Mouse (Mus musculus) limb, embryonic 14.5 days (tissue): ENCODE measurements around the gene Rabl3. TPM values are rescaled to one million over a fixed set of nuclear protein-coding genes. Genes with fewer than 3 reads are reported as not detected.

Experiments
- ATAC-seq: fragments of 200-750 bp; cut with Nextera tagmentation; 2 replicates; pipeline ENCODE4 v1.8.0; 2017; ENCODE audit warnings: low read depth, moderate number of reproducible peaks, moderate TSS enrichment; ENCODE audit not compliant: low FRiP score
- DNase-seq: peaks from one replicate; pipeline ENCODE4 v3.0.0-alpha.2; 2015; ENCODE audit warnings: low spot score
- H3K27ac ChIP-seq: fragments of 300-500 bp; sonication (generic); replicated peaks from 2 replicates; pipeline ENCODE4 v1.5.1; 2014; ENCODE audit warnings: low read depth, mild to moderate bottlenecking, low read length, moderate library complexity, mixed read lengths
- H3K27me3 ChIP-seq: fragments of 300-500 bp; sonication (generic); 2 replicates; pipeline ENCODE4 v1.6.1; 2014; ENCODE audit warnings: low read length, mixed read lengths; ENCODE audit not compliant: control insufficient read depth, insufficient read depth
- H3K36me3 ChIP-seq: fragments of 300-500 bp; sonication (generic); 2 replicates; pipeline ENCODE4 v1.6.1; 2014; ENCODE audit warnings: mild to moderate bottlenecking, low read length, moderate library complexity, mixed read lengths; ENCODE audit not compliant: control insufficient read depth, insufficient read depth
- H3K4me1 ChIP-seq: fragments of 300-500 bp; sonication (generic); 2 replicates; pipeline ENCODE4 v1.6.1; 2014; ENCODE audit warnings: antibody characterized with exemption, low read length, mixed read lengths; ENCODE audit not compliant: control insufficient read depth, insufficient read depth
- H3K4me2 ChIP-seq: fragments of 300-500 bp; sonication (generic); replicated peaks from 2 replicates; pipeline ENCODE4 v1.6.1; 2014; ENCODE audit warnings: low read depth, mild to moderate bottlenecking, low read length, moderate library complexity; ENCODE audit not compliant: severe bottlenecking
- H3K4me3 ChIP-seq: fragments of 300-500 bp; sonication (generic); replicated peaks from 2 replicates; pipeline ENCODE4 v1.5.1; 2014; ENCODE audit warnings: low read length
- H3K9ac ChIP-seq: fragments of 300-500 bp; sonication (generic); 2 replicates; pipeline ENCODE4 v1.6.1; 2014; ENCODE audit warnings: mild to moderate bottlenecking, low read depth, low read length, moderate library complexity; ENCODE audit not compliant: severe bottlenecking
- H3K9me3 ChIP-seq: fragments of 300-500 bp; sonication (generic); 2 replicates; pipeline ENCODE4 v1.6.1; 2016; ENCODE audit warnings: low read length; ENCODE audit not compliant: control insufficient read depth
- POLR2A ChIP-seq: fragments of 200-500 bp; IDR thresholded peaks from 2 replicates; pipeline ENCODE4 v1.8.0; 2012; ENCODE audit warnings: inconsistent platforms, mild to moderate bottlenecking, moderate library complexity, borderline replicate concordance; ENCODE audit not compliant: insufficient read depth, insufficient read length; ENCODE audit errors: extremely low read depth
- WGBS: fragments of 180-500 bp; shearing (Covaris S2); extraction: QIAGEN DNeasy Blood & Tissue Kit; methylation state at CpG from one replicate; pipeline ENCODE4 v1.1.7; 2014; 5-methylcytosine and 5-hydroxymethylcytosine counted together
- polyA plus RNA-seq, 2 experiments: library from polyadenylated mRNA; depleted of rRNA in 1 of 2; stranded (reverse) in 1 of 2; unstranded in 1 of 2; fragments of >200 nt; fragmentation: Nextera tagmentation in 1 of 2; extraction: Ambion mirVana in 1 of 2; gene quantifications; 2 replicates each; pipeline versions ENCODE4 v1.2.1 to v1.2.3; 2012 to 2014

Rabl3 gene
- polyA plus RNA-seq, 2 experiments = 11.9 to 27.8 TPM

DNA sequence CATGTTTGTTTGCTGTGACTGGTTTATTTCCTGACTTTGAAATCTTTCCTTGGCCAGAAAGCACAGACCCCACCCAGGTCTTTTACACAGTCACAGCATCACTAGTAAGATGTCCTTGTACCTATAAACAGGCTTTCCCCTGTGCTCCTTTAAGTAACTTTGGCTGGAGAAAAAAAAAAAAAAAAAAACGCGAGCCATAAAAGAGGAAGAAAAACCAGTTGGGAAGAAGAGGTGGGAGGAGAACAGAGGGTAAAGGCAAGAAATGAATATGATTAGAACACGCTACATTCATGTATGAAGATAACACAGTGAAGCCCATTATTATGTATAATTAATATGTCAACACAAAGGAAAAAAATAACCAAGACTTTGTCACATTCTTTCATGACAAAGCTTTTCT is 35.6 kb downstream of the Rabl3 start:
- no peak overlapping the region for H3K4me2 ChIP-seq
- no peak overlapping the region for H3K4me3 ChIP-seq
- WGBS = 65% methylated on average over 3 of the region's 3 CpGs
- no peaks in the 10 kb centered on the region for H3K27me3 ChIP-seq
- H3K9me3 ChIP-seq = peaks cover 4% of the 10 kb centered on the region; the same call in 1 of the 2 replicates
- no peak for TF ChIP-seq POLR2A
- H3K4me1 ChIP-seq = peaks cover 6% of the 10 kb centered on the region
- H3K9ac ChIP-seq = no peak overlapping the region
- 0 out of 2 replicates have a peak, but pooled peaks cover 3% of the 10 kb centered on the region for H3K36me3 ChIP-seq
- ATAC-seq = no peak
- no peak for DNase-seq
- no peak overlapping the region for H3K27ac ChIP-seq

DNA sequence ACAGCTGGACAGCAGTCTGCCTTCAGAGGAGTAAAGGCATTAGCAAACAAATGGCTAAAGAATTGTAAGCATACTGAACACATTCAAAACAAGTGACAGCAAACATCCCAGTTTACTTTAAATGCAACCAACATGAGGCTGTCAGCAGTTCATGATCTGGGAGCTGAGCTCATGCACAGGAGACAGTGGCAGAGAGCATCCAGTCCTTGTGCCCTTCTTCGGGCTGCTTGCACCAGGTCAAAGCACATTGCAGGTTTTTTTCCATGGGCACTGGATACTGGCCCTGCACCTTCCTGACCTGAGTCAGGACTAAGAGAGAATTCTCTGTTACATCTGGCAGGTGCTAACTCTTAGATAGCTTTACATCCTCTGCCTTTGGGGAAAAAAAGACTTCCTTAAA is 39.9 kb downstream of the Rabl3 start:
- Histone ChIP-seq H3K9me3 (no peaks in the 10 kb centered on the region), H3K4me3 (no peak overlapping the region), H3K27me3 (no peaks in the 10 kb centered on the region), H3K36me3 (no peaks in the 10 kb centered on the region), H3K27ac (no peak overlapping the region), H3K4me1 (peaks cover 10% of the 10 kb centered on the region), H3K4me2 (no peak overlapping the region), H3K9ac (no peak overlapping the region)
- no peak for ATAC-seq
- TF ChIP-seq POLR2A = no peak
- WGBS = 67% methylated on average over 1 of the region's 1 CpGs
- DNase-seq = no peak

DNA sequence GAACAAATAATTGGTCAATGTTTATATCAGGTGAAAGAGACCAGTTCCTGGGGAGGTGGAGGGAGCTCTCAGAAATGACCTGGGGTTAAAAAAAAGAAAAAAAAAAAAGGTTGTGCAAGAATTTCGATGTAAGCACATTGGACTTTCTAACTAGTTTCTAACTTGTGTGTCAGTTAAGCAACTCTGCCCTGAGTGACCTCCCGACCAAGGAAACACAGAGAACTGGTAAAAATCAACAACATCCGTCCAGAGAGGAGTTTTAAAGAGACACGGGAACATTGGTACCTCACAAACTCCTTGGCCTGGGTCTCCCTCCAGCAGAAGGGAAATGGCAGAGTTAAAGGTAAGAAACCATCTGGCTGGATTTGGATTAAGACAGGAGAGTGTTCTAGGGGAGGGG is 40.3 kb downstream of the Rabl3 start, which contains the start of gene Hgd:
TSS of gene Hgd (plus strand) at position 160 of the 400 bp plus-strand sequence.
- Histone ChIP-seq H3K36me3 (no peaks in the 10 kb centered on the region), H3K4me3 (no peak within 1 kb of the TSS)
- 55% methylated on average over 4 of the region's 4 CpGs for WGBS

DNA sequence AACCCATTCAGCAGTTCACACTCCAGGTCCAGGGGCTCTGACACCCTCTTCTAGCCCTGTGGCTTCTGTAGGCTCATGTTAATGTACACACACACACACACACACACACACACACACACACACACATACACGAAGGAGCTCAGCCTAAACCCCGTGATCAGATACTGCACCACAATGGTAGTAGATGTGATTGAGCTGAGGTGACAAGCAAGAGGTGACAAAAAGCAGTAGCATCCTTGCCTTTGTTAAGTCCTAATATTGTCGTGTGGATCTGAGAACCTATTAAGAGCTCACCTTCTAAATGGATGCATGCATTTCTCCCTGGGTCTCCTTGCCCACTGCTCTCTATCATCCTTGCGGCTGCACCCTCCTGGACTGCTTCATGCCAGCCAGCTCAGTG is 41.0 kb downstream of the Rabl3 start:
- H3K4me3 ChIP-seq = no peak overlapping the region
- 88% methylated on average over 4 of the region's 4 CpGs for WGBS
- no peak overlapping the region for H3K4me2 ChIP-seq
- no peaks in the 10 kb centered on the region for H3K27me3 ChIP-seq
- H3K4me1 ChIP-seq = peaks cover 13% of the 10 kb centered on the region
- no peak for TF ChIP-seq POLR2A
- DNase-seq (no peak), ATAC-seq (no peak)
- no peak overlapping the region for H3K9ac ChIP-seq
- no peak overlapping the region for H3K27ac ChIP-seq
- H3K36me3 ChIP-seq = no peaks in the 10 kb centered on the region
- no peaks in the 10 kb centered on the region for H3K9me3 ChIP-seq

More for the DNA sequence above, 40.3 kb downstream of the Rabl3 start, which contains the start of gene Hgd:
- Histone ChIP-seq H3K9me3 (no peaks in the 10 kb centered on the region), H3K27me3 (no peaks in the 10 kb centered on the region), H3K4me1 (peaks cover 13% of the 10 kb centered on the region), H3K9ac (no peak within 1 kb of the TSS), H3K4me2 (no peak within 1 kb of the TSS), H3K27ac (no peak within 1 kb of the TSS)
- TF ChIP-seq POLR2A = no peak
- ATAC-seq (no peak), DNase-seq (no peak)

DNA sequence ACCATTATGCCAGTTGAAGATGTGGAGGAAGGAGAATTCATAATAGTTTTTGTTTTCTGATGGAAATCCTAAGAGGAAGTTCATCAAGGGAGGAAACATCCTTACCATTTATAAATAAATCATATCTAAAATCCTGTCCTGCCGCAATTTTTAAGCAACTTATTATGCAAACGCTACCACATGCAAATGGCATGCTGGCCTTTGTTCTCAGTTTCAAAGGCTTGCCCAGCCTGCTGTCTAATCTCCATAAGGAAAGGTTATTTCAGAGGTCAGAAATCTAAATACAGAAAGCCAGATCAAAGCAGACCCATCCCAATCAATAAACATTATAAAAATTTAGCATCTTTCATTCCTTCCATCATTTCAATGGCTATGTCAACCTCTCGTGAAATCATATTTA is 42.2 kb downstream of the Rabl3 start:
- WGBS = 87% methylated on average over 3 of the region's 3 CpGs
- Histone ChIP-seq H3K4me2 (no peak overlapping the region), H3K4me1 (peaks cover 13% of the 10 kb centered on the region), H3K9ac (no peak overlapping the region), H3K4me3 (no peak overlapping the region), H3K27me3 (no peaks in the 10 kb centered on the region), H3K27ac (no peak overlapping the region), H3K36me3 (no peaks in the 10 kb centered on the region), H3K9me3 (no peaks in the 10 kb centered on the region)
- ATAC-seq = no peak
- no peak for DNase-seq
- no peak for TF ChIP-seq POLR2A

DNA sequence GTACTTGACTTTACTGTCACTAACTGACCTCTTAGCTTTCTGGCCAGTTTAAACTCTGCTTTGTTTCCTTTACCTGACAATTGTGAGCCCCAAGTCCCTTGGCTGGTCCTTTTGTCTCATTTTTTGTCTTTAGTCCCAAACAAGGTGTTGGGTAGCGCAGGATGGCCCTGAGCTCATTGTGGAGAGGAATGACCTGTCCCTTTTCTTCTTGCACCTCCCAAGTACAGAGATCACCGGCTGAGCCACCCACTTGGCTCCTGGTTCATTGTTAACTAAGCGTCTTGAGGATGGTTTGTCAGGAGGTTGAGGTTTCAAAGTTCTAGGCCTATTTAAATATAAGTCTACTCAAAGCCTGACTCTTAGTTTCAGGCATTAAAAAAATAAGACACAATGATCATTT is 43.6 kb downstream of the Rabl3 start:
- 88% methylated on average over 3 of the region's 3 CpGs for WGBS
- Histone ChIP-seq H3K4me3 (no peak overlapping the region), H3K4me2 (no peak overlapping the region), H3K36me3 (no peaks in the 10 kb centered on the region), H3K27ac (no peak overlapping the region), H3K9ac (no peak overlapping the region), H3K9me3 (no peaks in the 10 kb centered on the region), H3K4me1 (peaks cover 13% of the 10 kb centered on the region), H3K27me3 (no peaks in the 10 kb centered on the region)
- DNase-seq (no peak), ATAC-seq (no peak)
- TF ChIP-seq POLR2A = no peak
